Mouse (Mus musculus): Measurements from ENCODE around the gene Cct5.

Gene Cct5

DNA sequence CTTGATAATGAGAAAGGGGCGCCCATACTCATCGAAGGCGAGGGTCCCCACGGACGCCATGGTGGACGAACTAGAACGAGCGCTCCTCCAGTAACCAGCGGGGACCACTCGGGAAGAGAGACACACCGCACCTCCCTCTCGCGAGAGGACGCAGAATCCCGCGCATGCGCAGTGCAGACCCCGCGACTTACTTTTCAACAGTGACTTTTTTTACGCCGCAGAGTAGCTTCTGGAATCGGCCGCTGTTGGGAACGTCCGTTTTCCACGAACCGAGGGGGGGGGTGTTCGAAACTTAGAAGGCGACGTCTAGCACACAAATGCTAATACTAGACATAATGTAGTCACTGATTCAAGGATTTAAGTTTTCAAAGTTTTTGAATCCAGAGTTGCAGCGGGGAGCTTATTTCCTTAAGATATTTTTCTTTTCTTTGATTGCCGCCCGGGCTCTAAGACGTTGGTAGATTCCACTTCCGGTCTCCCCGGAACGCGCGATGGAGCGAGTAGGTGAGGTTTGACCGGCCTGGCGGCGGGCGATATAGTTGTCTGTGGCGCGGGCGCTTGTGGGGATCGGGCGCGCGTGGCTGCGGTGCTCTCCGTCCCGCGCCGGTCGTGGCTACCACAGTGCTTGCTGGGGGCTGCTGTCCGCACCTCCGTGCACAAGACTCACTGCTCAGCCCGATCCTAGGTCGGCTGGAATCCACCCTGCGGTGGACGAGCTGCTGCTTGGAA, at the start of gene Cct5, which contains the start of gene Fam173b:
Cct5 (minus strand) TSS at position 159 of the 729 bp plus-strand sequence.
Fam173b (plus strand) TSS at position 207 of the 729 bp plus-strand sequence.
- peak within 1 kb of the TSS; percentile 99 for H3K4me3 ChIP-seq (replicated peaks; ENCODE audit: low read length)
- peaks cover 33% of the 10 kb centered on the region for H3K36me3 ChIP-seq (ENCODE audit: insufficient read depth, low read length)
- H3K9me3 ChIP-seq (ENCODE audit: low read length), result no peaks in the 10 kb centered on the region
- TF ChIP-seq POU5F1 (IDR thresholded peaks at IDR 0.05; ENCODE audit: borderline replicate concordance, low read length), result no peak
- TF ChIP-seq NANOG (IDR thresholded peaks at IDR 0.05; ENCODE audit: borderline replicate concordance, low read length), result no peak
- TF ChIP-seq CTCF (conservative IDR thresholded peaks at IDR 0.05; ENCODE audit: low read length), result no peak
- H3K27me3 ChIP-seq (ENCODE audit: insufficient read depth, low read length), result no peaks in the 10 kb centered on the region
- H3K4me1 ChIP-seq (replicated peaks; ENCODE audit: low read depth, low read length), result peaks cover 46% of the 10 kb centered on the region

DNA sequence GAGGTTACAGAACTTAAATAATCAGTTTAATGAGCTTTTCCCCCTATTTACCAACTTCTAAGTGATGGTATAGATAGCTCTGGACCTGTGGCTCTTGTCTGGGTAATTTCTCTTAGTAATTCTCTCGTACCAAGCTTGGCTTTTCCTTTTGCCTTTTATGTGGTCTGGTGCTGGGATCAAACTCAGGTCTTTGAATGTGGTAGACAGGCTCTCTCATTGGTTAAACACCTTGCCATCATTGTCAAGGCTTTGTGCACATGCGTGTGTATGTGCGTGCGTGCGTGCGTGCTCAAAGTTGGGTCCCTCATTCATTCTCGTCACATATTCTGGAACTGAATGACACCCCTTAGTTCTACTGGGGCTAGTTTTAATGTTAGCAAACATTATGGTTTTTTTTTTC, 49.2 kb upstream of the Cct5 start:
- Histone ChIP-seq H3K4me1 (replicated peaks; ENCODE audit: low read depth, low read length) (no peaks in the 10 kb centered on the region), H3K27me3 (ENCODE audit: insufficient read depth, low read length) (no peaks in the 10 kb centered on the region), H3K36me3 (ENCODE audit: insufficient read depth, low read length) (no peaks in the 10 kb centered on the region), H3K4me3 (replicated peaks; ENCODE audit: low read length) (no peak overlapping the region), H3K9me3 (ENCODE audit: low read length) (no peaks in the 10 kb centered on the region)
- TF ChIP-seq CTCF (conservative IDR thresholded peaks at IDR 0.05; ENCODE audit: low read length) (no peak), NANOG (IDR thresholded peaks at IDR 0.05; ENCODE audit: borderline replicate concordance, low read length) (no peak), POU5F1 (IDR thresholded peaks at IDR 0.05; ENCODE audit: borderline replicate concordance, low read length) (no peak)

DNA sequence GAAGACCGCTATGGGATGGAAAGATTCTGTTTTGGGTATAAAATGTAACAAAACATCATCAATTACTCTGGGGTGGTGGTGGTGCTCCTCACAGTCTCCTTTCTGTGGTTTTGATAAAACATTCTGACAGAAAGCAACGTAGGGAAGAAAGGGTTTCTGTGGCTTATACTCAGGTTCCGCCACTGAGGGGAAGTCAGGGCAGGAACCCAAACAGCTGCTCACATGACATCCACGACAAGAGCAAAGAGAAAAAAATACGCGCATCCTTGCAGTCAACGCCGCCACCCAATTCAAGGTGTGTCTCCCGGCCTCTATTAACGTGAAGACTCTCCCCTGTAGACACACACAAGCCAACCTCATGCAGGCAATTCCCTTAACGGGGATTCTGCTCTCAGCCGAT, 48.1 kb upstream of the Cct5 start:
- no peak for TF ChIP-seq CTCF (conservative IDR thresholded peaks at IDR 0.05; ENCODE audit: low read length)
- TF ChIP-seq NANOG (IDR thresholded peaks at IDR 0.05; ENCODE audit: borderline replicate concordance, low read length), result no peak
- no peak for TF ChIP-seq POU5F1 (IDR thresholded peaks at IDR 0.05; ENCODE audit: borderline replicate concordance, low read length)
- Histone ChIP-seq H3K36me3 (ENCODE audit: insufficient read depth, low read length) (no peaks in the 10 kb centered on the region), H3K9me3 (ENCODE audit: low read length) (no peaks in the 10 kb centered on the region), H3K4me1 (replicated peaks; ENCODE audit: low read depth, low read length) (no peaks in the 10 kb centered on the region), H3K27me3 (ENCODE audit: insufficient read depth, low read length) (no peaks in the 10 kb centered on the region), H3K4me3 (replicated peaks; ENCODE audit: low read length) (no peak overlapping the region)

DNA sequence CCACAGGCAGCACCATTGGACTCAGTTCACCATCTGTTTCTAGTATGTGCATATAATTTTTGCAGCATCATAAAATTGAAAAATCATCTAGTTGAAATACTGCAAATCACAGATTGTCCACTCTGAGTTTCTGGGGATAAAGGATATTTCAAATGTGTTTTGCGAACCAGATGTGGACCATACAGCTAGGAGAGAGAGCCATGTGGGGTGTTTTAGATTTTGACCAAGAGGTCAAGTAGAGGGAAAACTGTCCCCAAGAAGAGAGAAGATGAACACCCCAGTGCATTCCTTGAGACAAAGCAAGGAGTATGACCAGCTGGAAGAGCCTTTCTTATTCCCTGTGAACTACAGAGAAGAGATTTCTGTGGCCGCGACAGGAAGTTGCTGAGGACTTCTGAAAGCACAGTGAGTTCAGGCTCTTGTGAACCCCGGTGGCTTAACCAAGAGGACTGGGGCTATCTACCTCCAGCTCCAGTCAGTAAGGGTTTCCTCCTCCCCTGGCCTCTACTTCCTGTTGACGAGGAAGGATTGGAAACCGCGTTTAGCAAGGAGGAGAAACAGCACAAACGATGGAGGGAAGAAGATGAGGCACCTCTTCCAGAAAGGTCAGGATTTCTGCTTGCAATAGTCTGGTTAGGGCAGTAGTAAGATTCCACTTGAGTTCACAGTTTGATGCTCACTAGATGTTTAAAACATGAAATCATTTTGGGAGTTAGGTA, 46.4 kb upstream of the Cct5 start:
- Histone ChIP-seq H3K4me3 (replicated peaks; ENCODE audit: low read length) (no peak overlapping the region), H3K36me3 (ENCODE audit: insufficient read depth, low read length) (no peaks in the 10 kb centered on the region), H3K4me1 (replicated peaks; ENCODE audit: low read depth, low read length) (no peaks in the 10 kb centered on the region), H3K27me3 (ENCODE audit: insufficient read depth, low read length) (no peaks in the 10 kb centered on the region), H3K9me3 (ENCODE audit: low read length) (no peaks in the 10 kb centered on the region)
- TF ChIP-seq NANOG (IDR thresholded peaks at IDR 0.05; ENCODE audit: borderline replicate concordance, low read length), result no peak
- no peak for TF ChIP-seq CTCF (conservative IDR thresholded peaks at IDR 0.05; ENCODE audit: low read length)
- TF ChIP-seq POU5F1 (IDR thresholded peaks at IDR 0.05; ENCODE audit: borderline replicate concordance, low read length), result no peak

DNA sequence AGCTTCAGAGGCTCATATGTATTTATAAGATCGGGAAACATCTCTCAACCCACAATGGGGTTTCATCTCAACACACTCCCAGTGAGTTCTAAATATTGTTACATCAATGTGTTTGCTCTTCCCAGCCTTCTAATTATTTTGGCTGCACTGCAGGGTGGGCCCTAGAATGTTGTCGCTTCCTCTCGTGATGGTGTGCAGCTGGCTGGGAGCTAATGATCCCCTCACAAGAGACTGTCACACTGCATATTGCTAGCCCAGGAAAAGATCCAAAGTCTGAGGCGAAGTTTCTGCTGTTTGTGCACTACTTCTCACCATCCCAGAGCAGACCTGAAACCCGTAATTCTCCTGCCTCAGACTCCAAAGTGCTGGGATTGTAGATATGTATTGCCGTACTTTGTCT, 45.6 kb upstream of the Cct5 start:
- TF ChIP-seq CTCF (conservative IDR thresholded peaks at IDR 0.05; ENCODE audit: low read length) (no peak), NANOG (IDR thresholded peaks at IDR 0.05; ENCODE audit: borderline replicate concordance, low read length) (no peak), POU5F1 (IDR thresholded peaks at IDR 0.05; ENCODE audit: borderline replicate concordance, low read length) (no peak)
- Histone ChIP-seq H3K4me3 (replicated peaks; ENCODE audit: low read length) (no peak overlapping the region), H3K4me1 (replicated peaks; ENCODE audit: low read depth, low read length) (no peaks in the 10 kb centered on the region), H3K36me3 (ENCODE audit: insufficient read depth, low read length) (no peaks in the 10 kb centered on the region), H3K27me3 (ENCODE audit: insufficient read depth, low read length) (no peaks in the 10 kb centered on the region), H3K9me3 (ENCODE audit: low read length) (no peaks in the 10 kb centered on the region)

DNA sequence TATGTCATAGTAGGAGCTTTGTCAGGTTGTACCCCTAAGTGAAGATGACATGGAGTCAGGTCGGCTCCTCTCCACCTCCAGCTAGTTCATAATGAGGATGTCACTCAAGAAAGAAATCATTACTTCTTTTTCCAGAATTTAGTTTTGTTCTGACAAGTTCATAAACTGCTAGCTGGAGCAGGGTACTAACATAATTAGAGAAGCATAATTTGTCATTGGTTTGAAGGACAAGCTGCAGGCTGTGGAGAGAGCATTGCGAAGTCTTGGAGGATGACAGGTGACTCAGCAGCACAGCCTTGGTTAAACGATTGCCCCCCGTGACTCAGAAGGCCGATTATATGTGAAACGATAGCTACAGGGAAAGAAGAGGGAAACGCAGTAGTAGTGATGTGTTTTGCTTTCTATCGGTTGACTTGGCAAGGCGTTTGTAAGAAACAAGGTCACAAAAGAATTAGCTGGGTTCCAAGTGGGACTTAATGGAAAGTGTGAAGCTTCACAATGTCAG, 34.5 kb upstream of the Cct5 start:
- Histone ChIP-seq H3K9me3 (ENCODE audit: low read length) (0 out of 2 replicates have a peak, but pooled peaks cover 3% of the 10 kb centered on the region), H3K4me1 (replicated peaks; ENCODE audit: low read depth, low read length) (no peaks in the 10 kb centered on the region), H3K36me3 (ENCODE audit: insufficient read depth, low read length) (no peaks in the 10 kb centered on the region), H3K4me3 (replicated peaks; ENCODE audit: low read length) (no peak overlapping the region), H3K27me3 (ENCODE audit: insufficient read depth, low read length) (no peaks in the 10 kb centered on the region; the same call in 1 of the 2 replicates)
- TF ChIP-seq CTCF (conservative IDR thresholded peaks at IDR 0.05; ENCODE audit: low read length) (no peak), NANOG (IDR thresholded peaks at IDR 0.05; ENCODE audit: borderline replicate concordance, low read length) (no peak), POU5F1 (IDR thresholded peaks at IDR 0.05; ENCODE audit: borderline replicate concordance, low read length) (no peak)

DNA sequence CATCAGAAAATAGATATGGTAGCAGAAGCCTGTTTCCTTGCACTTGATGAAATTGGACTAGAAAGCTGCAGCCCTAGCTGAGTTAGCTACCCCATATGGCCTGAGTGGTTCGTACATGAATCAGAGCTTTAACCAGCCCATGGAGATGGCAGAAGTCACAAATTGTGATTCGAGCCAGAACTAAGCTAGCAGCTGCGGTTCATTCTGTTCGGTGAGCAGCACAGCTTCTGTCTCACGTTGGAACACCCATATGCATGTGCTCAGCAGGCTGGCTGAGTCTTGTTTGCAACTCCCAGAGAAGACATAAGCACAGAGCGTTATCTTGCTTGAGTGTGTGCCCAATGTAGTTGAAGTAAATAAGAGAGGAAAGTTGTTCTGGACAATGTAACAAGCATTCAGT, 33.0 kb upstream of the Cct5 start:
- no peak for TF ChIP-seq CTCF (conservative IDR thresholded peaks at IDR 0.05; ENCODE audit: low read length)
- no peak for TF ChIP-seq NANOG (IDR thresholded peaks at IDR 0.05; ENCODE audit: borderline replicate concordance, low read length)
- TF ChIP-seq POU5F1 (IDR thresholded peaks at IDR 0.05; ENCODE audit: borderline replicate concordance, low read length), result no peak
- H3K27me3 ChIP-seq (ENCODE audit: insufficient read depth, low read length), result no peaks in the 10 kb centered on the region; the same call in 1 of the 2 replicates
- H3K4me3 ChIP-seq (replicated peaks; ENCODE audit: low read length), result no peak overlapping the region
- no peaks in the 10 kb centered on the region for H3K4me1 ChIP-seq (replicated peaks; ENCODE audit: low read depth, low read length)
- H3K36me3 ChIP-seq (ENCODE audit: insufficient read depth, low read length), result no peaks in the 10 kb centered on the region
- 0 out of 2 replicates have a peak, but pooled peaks cover 3% of the 10 kb centered on the region for H3K9me3 ChIP-seq (ENCODE audit: low read length)

DNA sequence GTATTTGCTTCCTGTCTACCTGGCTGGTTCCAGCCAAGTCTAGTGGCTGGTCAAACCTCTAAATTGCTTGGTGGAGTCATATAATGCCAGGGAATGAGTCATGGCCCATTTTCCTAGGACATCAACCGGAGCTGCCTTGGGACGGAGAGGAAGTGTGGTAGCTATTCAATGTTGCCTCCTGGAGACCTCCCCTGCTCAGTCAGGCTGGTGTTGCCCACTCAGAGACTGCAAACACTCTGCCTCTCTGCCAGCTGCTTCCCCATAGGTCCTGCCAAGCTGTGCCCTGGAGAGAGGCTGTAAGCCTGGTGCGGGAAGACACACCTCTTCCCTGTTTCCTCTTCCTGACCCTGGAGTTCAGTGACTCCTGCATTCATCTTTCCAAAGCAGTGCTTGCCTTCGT, 30.9 kb upstream of the Cct5 start:
- H3K9me3 ChIP-seq (ENCODE audit: low read length), result 0 out of 2 replicates have a peak, but pooled peaks cover 3% of the 10 kb centered on the region
- no peaks in the 10 kb centered on the region for H3K36me3 ChIP-seq (ENCODE audit: insufficient read depth, low read length)
- H3K27me3 ChIP-seq (ENCODE audit: insufficient read depth, low read length), result no peaks in the 10 kb centered on the region; the same call in 1 of the 2 replicates
- H3K4me3 ChIP-seq (replicated peaks; ENCODE audit: low read length), result no peak overlapping the region
- H3K4me1 ChIP-seq (replicated peaks; ENCODE audit: low read depth, low read length), result no peaks in the 10 kb centered on the region
- TF ChIP-seq NANOG (IDR thresholded peaks at IDR 0.05; ENCODE audit: borderline replicate concordance, low read length) (no peak), POU5F1 (IDR thresholded peaks at IDR 0.05; ENCODE audit: borderline replicate concordance, low read length) (no peak), CTCF (conservative IDR thresholded peaks at IDR 0.05; ENCODE audit: low read length) (no peak)
